Mouse (Mus musculus): ENCODE data around the gene Dgkh. TPM values are rescaled to one million over a fixed set of nuclear protein-coding genes. Genes with fewer than 3 reads are reported as not detected.

Dgkh gene
- polyA plus RNA-seq, 1 experiment from 2014 or later = 2.6 TPM

DNA sequence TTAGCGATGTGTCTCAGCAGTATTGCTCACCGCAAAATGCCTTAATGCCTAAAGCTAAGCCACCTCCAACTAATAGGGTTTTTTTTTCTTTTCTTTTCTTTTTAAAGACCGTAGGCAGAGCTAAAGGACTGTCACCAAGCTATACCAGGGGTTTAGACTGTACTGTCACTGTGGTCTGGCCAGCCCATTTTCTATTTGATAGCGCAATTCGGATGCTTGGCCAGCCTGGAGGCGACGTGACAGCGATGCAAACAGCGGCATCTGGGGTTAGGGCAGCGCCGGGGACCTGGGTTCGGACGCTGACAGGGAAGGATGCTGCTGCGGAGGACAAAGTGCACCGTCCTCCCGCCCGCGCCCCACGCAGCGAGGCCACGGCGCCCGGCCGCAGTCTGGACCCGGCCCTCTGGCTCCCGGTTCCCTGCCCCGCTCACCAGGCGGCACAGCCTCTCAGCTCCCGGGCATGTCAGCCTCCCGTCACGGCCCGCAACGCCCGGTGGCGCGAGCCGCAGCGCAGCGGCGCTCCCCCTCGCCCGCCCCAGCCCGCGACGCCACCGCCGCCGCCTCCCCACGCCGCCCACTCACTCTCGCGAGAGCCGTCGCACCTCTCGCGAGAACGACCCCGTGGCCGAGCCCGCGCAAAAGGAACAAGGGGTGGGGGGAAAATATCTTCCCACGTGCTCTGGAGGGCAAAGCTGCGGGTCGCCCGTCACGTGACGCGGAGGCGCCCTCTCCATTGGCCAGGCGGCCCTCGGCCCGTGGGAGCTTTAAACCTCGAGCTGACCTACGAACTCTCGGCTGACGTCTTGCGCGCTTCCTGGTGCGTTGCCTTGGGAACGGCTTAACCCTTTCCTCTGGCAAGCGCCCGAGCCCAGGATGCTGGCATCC lies 196.1 kb downstream of the Dgkh start, which contains the start of gene Akap11:
TSS of gene Akap11 (minus strand) at position 528 of the 885 bp plus-strand sequence.
- H3K36me3 ChIP-seq (ENCODE audit: control insufficient read depth, insufficient read depth, low read length) = no peaks in the 10 kb centered on the region

DNA sequence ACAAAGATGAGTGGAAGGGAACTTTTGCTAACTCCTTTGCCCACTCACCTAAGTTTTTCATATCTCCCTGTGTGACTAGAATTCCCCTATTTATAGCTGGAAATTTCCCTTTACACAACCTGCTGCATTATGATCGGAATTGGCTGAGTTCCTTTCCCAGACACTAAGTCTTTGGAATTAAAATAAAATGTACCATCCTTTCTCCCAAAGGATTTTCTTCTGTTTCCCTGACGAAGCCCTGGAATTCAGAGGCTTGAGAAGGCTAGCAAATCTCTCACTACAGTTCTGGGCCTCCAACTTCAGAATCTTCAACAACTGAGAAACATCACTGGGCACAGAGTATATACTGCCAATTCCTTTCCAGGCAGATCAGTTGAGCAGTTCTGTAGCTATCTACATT lies 197.2 kb downstream of the Dgkh start:
- H3K9me3 ChIP-seq (replicated peaks; ENCODE audit: control insufficient read depth, low read length, poor library complexity, severe bottlenecking) = no peaks in the 10 kb centered on the region
- ATAC-seq = no peak
- 17% methylated on average over 2 of the region's 2 CpGs for WGBS
- peak overlapping the region; percentile 63 for H3K4me2 ChIP-seq (ENCODE audit: low read length)
- H3K4me1 ChIP-seq (ENCODE audit: control insufficient read depth, insufficient read depth, low read length) = peaks cover 29% of the 10 kb centered on the region
- peak overlapping the region; percentile 95 for H3K4me3 ChIP-seq (ENCODE audit: low read depth, low read length)
- H3K36me3 ChIP-seq (ENCODE audit: control insufficient read depth, insufficient read depth, low read length) = no peaks in the 10 kb centered on the region
- H3K27me3 ChIP-seq (ENCODE audit: control insufficient read depth, insufficient read depth, low read depth, low read length) = no peaks in the 10 kb centered on the region
- peak overlapping the region; percentile 99 for H3K9ac ChIP-seq (ENCODE audit: low read depth, low read length)
- 0 out of 2 replicates have a peak overlapping the region, but pooled peaks have one; percentile 63 for H3K27ac ChIP-seq (ENCODE audit: low read length)

More for the DNA sequence above, 196.1 kb downstream of the Dgkh start, which contains the start of gene Akap11:
- Histone ChIP-seq H3K4me3 (ENCODE audit: low read depth, low read length) (peak within 1 kb of the TSS; percentile 95), H3K9me3 (replicated peaks; ENCODE audit: control insufficient read depth, low read length, poor library complexity, severe bottlenecking) (no peaks in the 10 kb centered on the region), H3K4me2 (ENCODE audit: low read length) (peak within 1 kb of the TSS; percentile 77), H3K9ac (ENCODE audit: low read depth, low read length) (peak within 1 kb of the TSS; percentile 99), H3K27ac (ENCODE audit: low read length) (peak within 1 kb of the TSS; percentile 96), H3K4me1 (ENCODE audit: control insufficient read depth, insufficient read depth, low read length) (peaks cover 27% of the 10 kb centered on the region), H3K27me3 (ENCODE audit: control insufficient read depth, insufficient read depth, low read depth, low read length) (no peaks in the 10 kb centered on the region)
- under 1% methylated on average over 50 of the region's 82 CpGs for WGBS
- peak; percentile 96 for ATAC-seq

GRCm38 (mm10) chr14:78534651-78535050 lies 197.9 kb downstream of the Dgkh start:
- ATAC-seq = no peak
- H3K9me3 ChIP-seq (replicated peaks; ENCODE audit: control insufficient read depth, low read length, poor library complexity, severe bottlenecking) = no peaks in the 10 kb centered on the region
- no peak overlapping the region for H3K4me3 ChIP-seq (ENCODE audit: low read depth, low read length)
- H3K9ac ChIP-seq (ENCODE audit: low read depth, low read length) = no peak overlapping the region
- H3K4me1 ChIP-seq (ENCODE audit: control insufficient read depth, insufficient read depth, low read length) = peaks cover 31% of the 10 kb centered on the region
- H3K27ac ChIP-seq (ENCODE audit: low read length) = no peak overlapping the region
- H3K27me3 ChIP-seq (ENCODE audit: control insufficient read depth, insufficient read depth, low read depth, low read length) = no peaks in the 10 kb centered on the region
- no peaks in the 10 kb centered on the region for H3K36me3 ChIP-seq (ENCODE audit: control insufficient read depth, insufficient read depth, low read length)
- 69% methylated on average over 5 of the region's 5 CpGs for WGBS
- peak overlapping the region; percentile 30 for H3K4me2 ChIP-seq (ENCODE audit: low read length)

- ATAC-seq = no peak
- WGBS = 94% methylated on average over 3 of the region's 3 CpGs
- H3K4me3 ChIP-seq (ENCODE audit: low read depth, low read length) = no peak overlapping the region
- H3K27me3 ChIP-seq (ENCODE audit: control insufficient read depth, insufficient read depth, low read depth, low read length) = no peaks in the 10 kb centered on the region
- H3K9me3 ChIP-seq (replicated peaks; ENCODE audit: control insufficient read depth, low read length, poor library complexity, severe bottlenecking) = no peaks in the 10 kb centered on the region
- H3K4me1 ChIP-seq (ENCODE audit: control insufficient read depth, insufficient read depth, low read length) = peaks cover 36% of the 10 kb centered on the region
- no peak overlapping the region for H3K27ac ChIP-seq (ENCODE audit: low read length)
- no peak overlapping the region for H3K4me2 ChIP-seq (ENCODE audit: low read length)
- H3K36me3 ChIP-seq (ENCODE audit: control insufficient read depth, insufficient read depth, low read length) = no peaks in the 10 kb centered on the region
- H3K9ac ChIP-seq (ENCODE audit: low read depth, low read length) = 0 out of 2 replicates have a peak overlapping the region, but pooled peaks have one; percentile 11
These were observed 198.9 kb downstream of the Dgkh start for GRCm38 (mm10) chr14:78533701-78534100.

DNA sequence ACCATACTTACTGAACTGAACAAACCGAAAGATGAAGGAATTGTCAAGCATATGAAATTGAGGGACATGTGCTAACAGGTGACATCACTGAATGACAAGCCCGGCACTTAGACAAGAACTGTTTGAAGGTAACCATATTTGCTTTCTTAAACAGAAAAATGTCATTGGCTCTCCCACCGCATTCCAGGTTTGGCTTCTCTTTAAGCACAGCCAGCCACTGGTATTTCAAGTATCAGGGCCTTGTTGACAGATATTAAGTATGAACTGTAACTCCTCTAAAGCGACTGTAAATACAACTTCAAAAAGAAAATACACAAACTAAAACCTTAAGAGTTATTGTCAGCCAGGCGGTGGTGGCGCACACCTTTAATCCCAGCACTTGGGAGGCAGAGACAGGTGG lies 200.2 kb downstream of the Dgkh start:
- Histone ChIP-seq H3K9me3 (replicated peaks; ENCODE audit: control insufficient read depth, low read length, poor library complexity, severe bottlenecking) (no peaks in the 10 kb centered on the region), H3K27ac (ENCODE audit: low read length) (no peak overlapping the region), H3K4me2 (ENCODE audit: low read length) (no peak overlapping the region), H3K4me1 (ENCODE audit: control insufficient read depth, insufficient read depth, low read length) (peaks cover 32% of the 10 kb centered on the region), H3K36me3 (ENCODE audit: control insufficient read depth, insufficient read depth, low read length) (no peaks in the 10 kb centered on the region), H3K27me3 (ENCODE audit: control insufficient read depth, insufficient read depth, low read depth, low read length) (no peaks in the 10 kb centered on the region), H3K9ac (ENCODE audit: low read depth, low read length) (no peak overlapping the region), H3K4me3 (ENCODE audit: low read depth, low read length) (no peak overlapping the region)
- WGBS = 96% methylated on average over 6 of the region's 6 CpGs
- ATAC-seq = no peak

GRCm38 (mm10) chr14:78530256-78530655 lies 202.3 kb downstream of the Dgkh start:
- H3K27me3 ChIP-seq (ENCODE audit: control insufficient read depth, insufficient read depth, low read depth, low read length) = no peaks in the 10 kb centered on the region
- no peak overlapping the region for H3K4me3 ChIP-seq (ENCODE audit: low read depth, low read length)
- no peak overlapping the region for H3K27ac ChIP-seq (ENCODE audit: low read length)
- H3K9me3 ChIP-seq (replicated peaks; ENCODE audit: control insufficient read depth, low read length, poor library complexity, severe bottlenecking) = no peaks in the 10 kb centered on the region
- no peak overlapping the region for H3K4me2 ChIP-seq (ENCODE audit: low read length)
- peaks cover 28% of the 10 kb centered on the region for H3K4me1 ChIP-seq (ENCODE audit: control insufficient read depth, insufficient read depth, low read length)
- WGBS = 80% methylated on average over 3 of the region's 3 CpGs
- no peak overlapping the region for H3K9ac ChIP-seq (ENCODE audit: low read depth, low read length)
- no peak for ATAC-seq
- no peaks in the 10 kb centered on the region for H3K36me3 ChIP-seq (ENCODE audit: control insufficient read depth, insufficient read depth, low read length)

DNA sequence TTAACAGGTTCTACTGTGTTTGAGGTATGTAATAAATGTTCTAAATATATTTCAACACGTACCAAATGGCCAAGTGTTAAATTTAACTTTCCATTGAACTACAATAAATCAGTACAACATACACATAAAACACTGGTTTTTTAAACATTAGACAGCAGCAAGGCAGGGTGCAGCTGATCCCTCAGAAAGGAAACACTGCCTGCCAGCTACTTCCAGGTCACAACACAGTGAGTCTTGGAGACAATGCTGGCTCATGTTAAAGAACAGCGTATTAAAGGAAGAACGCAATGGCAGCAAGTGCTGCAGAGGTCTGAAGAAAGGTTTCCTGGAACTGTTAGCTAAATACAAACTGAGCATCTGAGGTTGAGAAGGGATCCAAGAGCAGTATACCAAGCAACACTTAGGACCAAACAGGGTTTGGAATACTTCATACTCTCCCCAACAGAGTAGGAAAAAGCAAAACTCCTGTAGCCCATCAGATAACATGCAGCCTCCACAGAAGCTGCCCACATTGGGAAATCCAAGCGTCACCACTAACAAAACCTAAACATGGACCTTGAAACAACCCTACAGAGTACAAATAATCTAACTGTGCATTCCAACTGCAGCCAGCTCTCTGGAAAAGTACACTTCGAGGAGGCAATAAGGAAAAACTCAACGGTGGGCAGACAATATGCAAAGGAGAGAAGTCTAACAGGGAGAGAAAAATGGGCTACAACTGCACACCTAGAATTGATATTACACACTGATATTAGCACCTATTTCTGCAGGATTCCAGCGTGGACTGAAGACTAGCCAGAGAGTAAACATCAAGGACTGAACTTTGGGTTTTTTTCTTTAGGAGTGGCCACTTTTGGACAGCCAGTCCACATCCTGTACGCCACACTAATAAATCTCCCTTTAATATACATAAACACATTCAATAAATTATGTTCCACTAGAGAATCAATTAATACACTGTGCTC lies 203.8 kb downstream of the Dgkh start:
- H3K27me3 ChIP-seq (ENCODE audit: control insufficient read depth, insufficient read depth, low read depth, low read length) = no peaks in the 10 kb centered on the region
- no peak for ATAC-seq
- H3K27ac ChIP-seq (ENCODE audit: low read length) = no peak overlapping the region
- no peak overlapping the region for H3K4me2 ChIP-seq (ENCODE audit: low read length)
- H3K4me3 ChIP-seq (ENCODE audit: low read depth, low read length) = no peak overlapping the region
- peaks cover 18% of the 10 kb centered on the region for H3K4me1 ChIP-seq (ENCODE audit: control insufficient read depth, insufficient read depth, low read length)
- H3K9ac ChIP-seq (ENCODE audit: low read depth, low read length) = no peak overlapping the region
- H3K9me3 ChIP-seq (replicated peaks; ENCODE audit: control insufficient read depth, low read length, poor library complexity, severe bottlenecking) = no peaks in the 10 kb centered on the region
- WGBS = 89% methylated on average over 8 of the region's 8 CpGs
- no peaks in the 10 kb centered on the region for H3K36me3 ChIP-seq (ENCODE audit: control insufficient read depth, insufficient read depth, low read length)

- Histone ChIP-seq H3K27me3 (ENCODE audit: control insufficient read depth, insufficient read depth, low read depth, low read length) (no peaks in the 10 kb centered on the region), H3K4me3 (ENCODE audit: low read depth, low read length) (no peak overlapping the region), H3K36me3 (ENCODE audit: control insufficient read depth, insufficient read depth, low read length) (no peaks in the 10 kb centered on the region), H3K4me2 (ENCODE audit: low read length) (no peak overlapping the region), H3K9ac (ENCODE audit: low read depth, low read length) (no peak overlapping the region), H3K4me1 (ENCODE audit: control insufficient read depth, insufficient read depth, low read length) (peaks cover 11% of the 10 kb centered on the region), H3K9me3 (replicated peaks; ENCODE audit: control insufficient read depth, low read length, poor library complexity, severe bottlenecking) (no peaks in the 10 kb centered on the region), H3K27ac (ENCODE audit: low read length) (no peak overlapping the region)
- no peak for ATAC-seq
- WGBS = 82% methylated on average over 6 of the region's 6 CpGs
These were observed 205.7 kb downstream of the Dgkh start for GRCm38 (mm10) chr14:78526907-78527306.
